Mouse (Mus musculus) layer of hippocampus, postnatal 25 days (tissue): ENCODE measurements around the gene Sdk2. TPM values are rescaled to one million over a fixed set of nuclear protein-coding genes. Genes with fewer than 3 reads are reported as not detected.
A peak's percentile ranks its signal among the peaks of the same experiment; 100 is the strongest.

Experiments used
- DNase-seq, 2 experiments: peaks; one replicate each; pipeline ENCODE4 v3.0.0; 2022; ENCODE audit warnings: mixed read lengths in 2 of 2, low spot score in 1 of 2; ENCODE audit errors: extremely low spot score in 1 of 2
- total RNA-seq, 2 experiments: library from RNA; stranded (reverse); gene quantifications; 2 replicates each; pipeline ENCODE4 v1.2.3; 2021

Sdk2 gene
- 10 to 100 TPM; 22.9 to 27.2 TPM for total RNA-seq

GRCm38 (mm10) chr11:114066951-114067762, at the start of gene Sdk2:
Sdk2 (minus strand) TSS chr11:114067046.
- peak in 1 of 2 experiments; percentile 64 for DNase-seq

DNA sequence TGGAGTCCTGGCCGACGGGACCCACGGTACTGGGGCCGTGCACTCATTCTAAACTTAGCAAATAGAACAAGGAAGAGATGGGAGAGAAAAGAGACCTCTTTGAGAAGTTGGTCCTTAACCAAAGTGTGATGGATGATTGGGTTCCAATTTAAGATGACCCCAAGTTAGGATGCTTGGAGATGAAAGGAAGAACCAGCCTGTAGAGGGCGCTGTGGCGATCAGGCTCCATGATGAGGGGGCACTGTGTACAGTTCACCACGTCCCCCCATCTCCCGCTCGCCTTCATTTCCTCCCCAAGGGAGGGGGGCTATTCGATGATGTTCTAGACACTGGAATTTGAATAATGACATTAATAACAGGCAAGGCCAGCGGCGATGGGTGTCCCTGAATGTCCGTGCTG, 48.2 kb upstream of the Sdk2 start:
- peak in 1 of 2 experiments; percentile 8 for DNase-seq

GRCm38 (mm10) chr11:114114674-114115073, 47.8 kb upstream of the Sdk2 start:
- DNase-seq = no peak

DNA sequence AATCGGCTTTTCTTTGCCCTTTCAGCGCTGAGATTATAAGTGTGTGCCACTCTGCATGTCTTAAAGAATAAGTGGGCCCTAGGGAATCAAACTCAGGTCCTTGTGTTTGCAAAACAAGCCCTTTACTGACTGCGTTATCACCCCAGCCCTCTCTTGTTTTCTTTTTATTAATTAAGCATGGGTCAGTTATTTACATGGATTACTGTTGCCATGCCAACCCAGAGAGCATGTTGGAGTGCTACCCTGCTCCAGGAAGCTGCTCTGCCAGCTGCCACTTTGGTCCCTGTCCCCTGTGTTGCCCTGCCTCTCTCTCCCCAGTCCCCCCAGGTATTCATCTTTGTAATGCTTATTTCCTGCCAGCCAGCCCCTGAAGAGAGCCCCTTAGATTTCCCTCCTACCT, 44.0 kb upstream of the Sdk2 start:
- no peak for DNase-seq

GRCm38 (mm10) chr11:114093636-114094035, 26.8 kb upstream of the Sdk2 start:
- DNase-seq = no peak

GRCm38 (mm10) chr11:114093175-114093574, 26.3 kb upstream of the Sdk2 start:
- no peak for DNase-seq

- DNase-seq = no peak
These were observed 13.8 kb upstream of the Sdk2 start for GRCm38 (mm10) chr11:114080606-114081005.

DNA sequence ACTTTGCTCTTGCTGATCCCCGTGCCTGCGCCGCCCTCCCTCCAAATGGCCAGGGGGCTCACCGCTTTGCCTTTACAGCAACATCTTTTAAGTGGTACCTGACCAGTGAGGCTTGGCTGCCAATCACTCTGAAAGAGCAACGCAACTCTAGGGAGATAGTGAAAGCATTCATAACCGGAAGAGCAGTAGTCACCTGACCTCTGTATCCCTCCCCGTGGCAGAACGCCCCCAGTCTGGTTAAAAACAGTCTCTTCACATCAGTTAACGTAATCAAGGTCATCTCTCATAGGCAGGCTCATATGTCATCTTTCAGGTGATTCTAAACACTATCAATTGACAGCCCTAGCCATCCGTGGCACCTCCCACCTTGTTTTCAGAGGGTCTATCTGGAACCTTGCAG, 5.8 kb upstream of the Sdk2 start:
- no peak for DNase-seq

DNA sequence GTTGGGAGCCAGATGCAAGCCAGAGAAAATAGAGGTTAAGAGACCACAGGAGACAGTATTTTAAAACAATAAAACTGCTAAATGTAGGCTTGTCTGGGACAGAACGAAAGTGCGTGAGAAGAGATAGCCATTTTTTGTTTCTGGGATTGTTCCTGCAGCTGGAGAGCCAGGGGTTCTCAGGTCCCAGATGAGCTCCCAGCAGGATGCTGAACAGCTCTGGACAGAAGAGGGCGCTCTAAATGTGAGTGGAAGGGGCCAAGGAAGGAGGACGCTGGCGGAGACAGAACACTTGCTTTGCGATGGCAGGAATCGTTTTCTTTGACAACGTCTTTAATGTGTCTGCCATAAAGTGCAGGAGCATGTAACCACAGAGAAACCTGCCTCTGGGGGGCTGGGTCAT, 5.2 kb upstream of the Sdk2 start:
- peak in 1 of 2 experiments; percentile 53 for DNase-seq

GRCm38 (mm10) chr11:114070881-114071280, 4.0 kb upstream of the Sdk2 start:
- no peak for DNase-seq

- DNase-seq = no peak
These were observed 3.3 kb upstream of the Sdk2 start for GRCm38 (mm10) chr11:114070131-114070530.

DNA sequence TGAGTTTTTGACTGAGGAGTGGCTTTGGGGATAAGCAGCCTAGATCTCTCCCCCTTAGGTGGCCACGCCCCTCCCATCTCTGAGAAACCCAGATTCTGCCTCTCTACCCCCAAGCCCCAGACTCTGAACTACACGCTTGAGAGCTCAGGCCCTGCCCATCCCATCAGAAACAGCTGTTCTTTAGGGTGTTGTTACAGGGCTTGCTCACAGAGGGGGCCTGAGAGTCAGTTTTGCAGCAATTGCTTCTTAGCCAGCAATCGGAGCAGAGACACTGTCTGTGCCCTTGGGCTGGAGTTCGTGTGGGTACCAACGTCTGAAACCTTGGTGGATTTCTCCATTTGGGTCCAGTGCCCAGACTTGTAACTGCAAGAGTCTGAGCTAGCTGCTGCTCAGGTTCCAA, 1.5 kb upstream of the Sdk2 start:
- DNase-seq = peak; percentile 19 to 30

- DNase-seq = peak in 1 of 2 experiments; percentile 62
These were observed 522 bp downstream of the Sdk2 start for GRCm38 (mm10) chr11:114066098-114066950.

- DNase-seq = no peak
These were observed 1.2 kb downstream of the Sdk2 start for GRCm38 (mm10) chr11:114065596-114065995.

DNA sequence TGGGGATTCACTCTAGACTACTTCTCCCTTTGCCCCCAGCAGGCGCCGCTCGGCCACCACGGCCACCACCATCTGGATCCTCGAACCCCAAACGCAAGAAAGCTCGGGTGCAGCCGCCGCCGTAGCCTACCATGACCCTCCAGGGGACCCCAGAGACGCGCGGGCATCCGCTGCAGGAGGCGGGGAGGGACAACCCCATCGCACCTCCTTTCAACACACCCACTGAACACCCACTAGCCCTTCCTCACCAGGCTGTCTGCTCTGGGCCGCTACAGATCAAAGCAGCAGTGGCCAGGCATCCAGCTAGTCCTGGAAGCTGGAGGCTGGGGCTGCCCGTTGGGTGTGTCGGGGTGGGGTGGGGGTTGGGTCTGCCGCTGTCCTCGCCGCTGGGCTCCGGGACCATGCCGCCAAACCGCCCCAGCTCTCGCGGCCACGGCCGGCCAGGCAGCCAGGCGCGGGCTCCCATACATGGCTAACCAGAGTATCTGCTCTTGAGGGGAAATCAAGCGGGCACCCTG, 1.9 kb downstream of the Sdk2 start:
- DNase-seq = peak in 1 of 2 experiments; percentile 17

DNA sequence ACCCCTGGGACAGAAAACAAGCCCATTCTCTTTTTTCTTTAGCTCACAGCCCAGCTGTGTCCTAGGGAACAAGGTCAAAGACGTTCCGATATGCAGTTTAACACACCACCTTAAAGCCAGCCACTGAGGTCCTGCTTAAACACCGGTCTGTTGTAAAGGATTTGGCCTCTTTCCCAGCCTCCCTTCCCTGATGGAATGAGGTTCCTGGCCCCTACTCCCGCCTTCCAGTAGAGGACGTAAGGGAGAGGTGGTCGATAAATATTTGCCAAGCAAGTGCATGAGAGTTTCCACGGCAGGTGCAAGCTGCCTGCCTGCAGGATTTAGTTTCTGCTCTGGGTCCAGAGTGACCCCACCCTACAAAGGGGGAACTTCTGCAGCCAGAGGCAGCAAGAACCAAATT, 4.9 kb downstream of the Sdk2 start:
- no peak for DNase-seq

- DNase-seq = no peak
These were observed 5.6 kb downstream of the Sdk2 start for GRCm38 (mm10) chr11:114061265-114061664.

GRCm38 (mm10) chr11:114056351-114056750, 10.5 kb downstream of the Sdk2 start:
- no peak for DNase-seq

- no peak for DNase-seq
These were observed 12.1 kb downstream of the Sdk2 start for GRCm38 (mm10) chr11:114054581-114055315.

- no peak for DNase-seq
These were observed 15.5 kb downstream of the Sdk2 start for GRCm38 (mm10) chr11:114051361-114051760.

DNA sequence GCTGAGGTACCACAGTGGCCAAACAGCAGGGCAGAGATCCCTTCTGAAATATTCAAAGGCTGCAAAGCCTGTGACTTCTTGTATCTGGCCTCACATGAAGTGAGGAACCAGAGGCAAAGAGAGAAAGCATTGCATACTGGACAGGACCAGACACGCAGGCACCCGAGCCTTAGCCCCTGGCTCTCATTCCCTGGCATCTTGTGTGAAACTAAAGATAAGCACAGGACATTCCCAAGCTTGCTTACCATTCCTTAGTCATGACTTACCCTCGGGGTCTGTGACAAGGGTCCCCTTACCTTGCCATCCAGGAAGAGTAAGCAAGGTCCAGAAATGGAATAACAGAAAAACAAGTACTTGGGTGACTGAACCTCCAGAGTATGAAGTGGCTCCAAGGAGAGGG, 16.3 kb downstream of the Sdk2 start:
- DNase-seq = no peak
